Mouse (Mus musculus) erythroblast, embryonic 14.5 days (primary cell): Measurements from ENCODE around the gene Tbx5.

Experiments used
- GATA1 ChIP-seq: IDR thresholded peaks from 2 replicates; pipeline ENCODE4 v1.6.1; 2012; ENCODE audit warnings: low read length, inconsistent platforms, mixed read lengths
- TAL1 ChIP-seq: IDR thresholded peaks from 3 replicates; pipeline ENCODE4 v1.6.1; 2012; ENCODE audit warnings: low read length, inconsistent platforms, mixed read lengths

GRCm38 (mm10) chr5:119827341-119827740 is 5.1 kb upstream of the Tbx5 start:
- TF ChIP-seq GATA1: no peak
- TF ChIP-seq TAL1: no peak
